Mouse (Mus musculus): ENCODE measurements around the gene Macrod1. TPM values are rescaled to one million over a fixed set of nuclear protein-coding genes. Genes with fewer than 3 reads are reported as not detected.
A peak's percentile ranks its signal among the peaks of the same experiment; 100 is the strongest.

Macrod1 gene
- polyA plus RNA-seq, 1 experiment from 2014 or later: 5.8 TPM

GRCm38 (mm10) chr19:7240782-7241690 is 184.4 kb downstream of the Macrod1 start, which contains the start of gene Naa40:
Gene Naa40 (minus strand): TSS chr19:7241183.
- under 1% methylated on average over 80 of the region's 80 CpGs for WGBS (ENCODE audit: insufficient replicate concordance)
- H3K4me2 ChIP-seq (ENCODE audit: low read depth, low read length): peak within 1 kb of the TSS; percentile 87
- H3K4me1 ChIP-seq (ENCODE audit: control insufficient read depth, low read depth, low read length): peaks cover 15% of the 10 kb centered on the region
- H3K27ac ChIP-seq (ENCODE audit: low read length): peak within 1 kb of the TSS; percentile 86
- H3K9me3 ChIP-seq (replicated peaks; ENCODE audit: control insufficient read depth, low read length): no peaks in the 10 kb centered on the region
- peak within 1 kb of the TSS; percentile 83 for H3K4me3 ChIP-seq (ENCODE audit: low read depth, low read length)
- ATAC-seq (ENCODE audit: low read depth): peak; percentile 98
- H3K27me3 ChIP-seq (ENCODE audit: control insufficient read depth, insufficient read depth, low read depth, low read length): no peaks in the 10 kb centered on the region
- H3K36me3 ChIP-seq (ENCODE audit: control insufficient read depth, insufficient read depth): peaks cover 4% of the 10 kb centered on the region
- H3K9ac ChIP-seq (ENCODE audit: low read depth, low read length): peak within 1 kb of the TSS; percentile 89

- ATAC-seq (ENCODE audit: low read depth): no peak
- WGBS (ENCODE audit: insufficient replicate concordance): 49% methylated on average over 3 of the region's 3 CpGs
- peaks cover 4% of the 10 kb centered on the region; the same call in 1 of the 2 replicates for H3K4me1 ChIP-seq (ENCODE audit: control insufficient read depth, low read depth, low read length)
- H3K27ac ChIP-seq (ENCODE audit: low read length): no peak overlapping the region
- H3K27me3 ChIP-seq (ENCODE audit: control insufficient read depth, insufficient read depth, low read depth, low read length): no peaks in the 10 kb centered on the region
- no peak overlapping the region for H3K9ac ChIP-seq (ENCODE audit: low read depth, low read length)
- H3K4me2 ChIP-seq (ENCODE audit: low read depth, low read length): no peak overlapping the region
- H3K9me3 ChIP-seq (replicated peaks; ENCODE audit: control insufficient read depth, low read length): no peaks in the 10 kb centered on the region
- H3K4me3 ChIP-seq (ENCODE audit: low read depth, low read length): no peak overlapping the region
- H3K36me3 ChIP-seq (ENCODE audit: control insufficient read depth, insufficient read depth): no peaks in the 10 kb centered on the region
Observed at GRCm38 (mm10) chr19:7246021-7246420, 189.4 kb downstream of the Macrod1 start.

Other genes with a start within 250 kb of the Macrod1 start
- gene Rps6ka4, start 216.2 kb upstream of the Macrod1 start, polyA plus RNA-seq (2015; fragmentation: Nextera tagmentation; extraction: Ambion mirVana): 5.0 and 5.5 TPM in 2 replicates
- 1.9 and 2.8 TPM in 2 replicates for gene Ccdc88b, start 198.6 kb upstream of the Macrod1 start, polyA plus RNA-seq (2015; fragmentation: Nextera tagmentation; extraction: Ambion mirVana)
- 57.3 and 62.3 TPM in 2 replicates for gene Trmt112, start 147.1 kb upstream of the Macrod1 start, polyA plus RNA-seq (2015; fragmentation: Nextera tagmentation; extraction: Ambion mirVana)
- gene Prdx5, start 146.7 kb upstream of the Macrod1 start, polyA plus RNA-seq (2015; fragmentation: Nextera tagmentation; extraction: Ambion mirVana): 140 and 161 TPM in 2 replicates
- gene Esrra, start 135.0 kb upstream of the Macrod1 start, polyA plus RNA-seq (2015; fragmentation: Nextera tagmentation; extraction: Ambion mirVana): 3.6 and 4.8 TPM in 2 replicates
- gene Catsperz, start 131.4 kb upstream of the Macrod1 start, polyA plus RNA-seq (2015; fragmentation: Nextera tagmentation; extraction: Ambion mirVana): 0.16 and 0.50 TPM in 2 replicates
- 0.04 and 0.11 TPM in 2 replicates for gene Kcnk4, start 122.3 kb upstream of the Macrod1 start, polyA plus RNA-seq (2015; fragmentation: Nextera tagmentation; extraction: Ambion mirVana)
- 24.8 and 25.2 TPM in 2 replicates for gene Bad, start 114.9 kb upstream of the Macrod1 start, polyA plus RNA-seq (2015; fragmentation: Nextera tagmentation; extraction: Ambion mirVana)
- 5.2 and 5.3 TPM in 2 replicates for gene Gpr137, start 114.3 kb upstream of the Macrod1 start, polyA plus RNA-seq (2015; fragmentation: Nextera tagmentation; extraction: Ambion mirVana)
- gene Ppp1r14b, start 81.8 kb upstream of the Macrod1 start, polyA plus RNA-seq (2015; fragmentation: Nextera tagmentation; extraction: Ambion mirVana): 15.9 and 17.4 TPM in 2 replicates
- 4.8 and 6.6 TPM in 2 replicates for gene Plcb3, start 80.3 kb upstream of the Macrod1 start, polyA plus RNA-seq (2015; fragmentation: Nextera tagmentation; extraction: Ambion mirVana)
- 91.1 and 101 TPM in 2 replicates for gene Fkbp2, start 76.3 kb upstream of the Macrod1 start, polyA plus RNA-seq (2015; fragmentation: Nextera tagmentation; extraction: Ambion mirVana)
- 7.7 and 10.5 TPM in 2 replicates for gene Vegfb, start 69.2 kb upstream of the Macrod1 start, polyA plus RNA-seq (2015; fragmentation: Nextera tagmentation; extraction: Ambion mirVana)
- gene Dnajc4, start 64.2 kb upstream of the Macrod1 start, polyA plus RNA-seq (2015; fragmentation: Nextera tagmentation; extraction: Ambion mirVana): 9.9 and 10.5 TPM in 2 replicates
- 10.1 and 10.5 TPM in 2 replicates for gene Nudt22, start 60.7 kb upstream of the Macrod1 start, polyA plus RNA-seq (2015; fragmentation: Nextera tagmentation; extraction: Ambion mirVana)
- 1.6 and 2.5 TPM in 2 replicates for gene Trpt1, start 60.7 kb upstream of the Macrod1 start, polyA plus RNA-seq (2015; fragmentation: Nextera tagmentation; extraction: Ambion mirVana)
- 103 and 105 TPM in 2 replicates for gene Fermt3, start 37.3 kb upstream of the Macrod1 start, polyA plus RNA-seq (2015; fragmentation: Nextera tagmentation; extraction: Ambion mirVana)
- 103 and 104 TPM in 2 replicates for gene Stip1, start 16.8 kb upstream of the Macrod1 start, polyA plus RNA-seq (2015; fragmentation: Nextera tagmentation; extraction: Ambion mirVana)
- gene Flrt1, start 48.9 kb downstream of the Macrod1 start, polyA plus RNA-seq (2015; fragmentation: Nextera tagmentation; extraction: Ambion mirVana): 0.09 and 0.19 TPM in 2 replicates
- gene Otub1, start 149.5 kb downstream of the Macrod1 start, polyA plus RNA-seq (2015; fragmentation: Nextera tagmentation; extraction: Ambion mirVana): 50.0 and 50.9 TPM in 2 replicates
- 563 and 565 TPM in 2 replicates for gene Cox8a, start 160.8 kb downstream of the Macrod1 start, polyA plus RNA-seq (2015; fragmentation: Nextera tagmentation; extraction: Ambion mirVana)
- gene Naa40, start 184.4 kb downstream of the Macrod1 start, polyA plus RNA-seq (2015; fragmentation: Nextera tagmentation; extraction: Ambion mirVana): 22.1 TPM in 2 replicates
- 0.27 and 0.47 TPM in 2 replicates for gene Rcor2, start 210.5 kb downstream of the Macrod1 start, polyA plus RNA-seq (2015; fragmentation: Nextera tagmentation; extraction: Ambion mirVana)